Mouse (Mus musculus): Measurements from ENCODE around the gene Hs6st3. TPM values are rescaled to one million over a fixed set of nuclear protein-coding genes. Genes with fewer than 3 reads are reported as not detected.

Hs6st3 gene
- polyA plus RNA-seq, 1 experiment, result 1.2 TPM

DNA sequence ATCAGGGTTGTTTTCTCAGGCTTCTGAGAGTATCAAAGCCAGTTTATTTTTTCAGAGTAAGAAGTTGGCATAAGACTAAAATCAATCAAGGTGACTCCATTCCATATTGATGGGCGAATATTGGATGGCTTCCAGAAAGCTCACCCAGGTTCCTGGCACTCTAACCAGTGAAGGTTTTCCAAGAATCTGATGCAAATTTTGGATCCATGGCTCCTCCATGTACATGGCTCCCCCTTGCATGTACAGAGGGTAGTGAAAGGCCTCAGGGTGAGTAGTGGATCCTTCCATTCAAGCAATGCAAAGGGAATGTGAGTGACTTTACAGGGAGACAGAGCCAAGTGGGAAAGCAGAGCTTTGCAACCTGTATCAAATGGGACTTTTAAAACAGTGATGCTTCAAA lies 603.6 kb downstream of the Hs6st3 start:
- H3K4me3 ChIP-seq (ENCODE audit: low read depth, low read length), result no peak overlapping the region
- H3K9ac ChIP-seq (ENCODE audit: low read depth, poor library complexity, severe bottlenecking), result no peak overlapping the region
- no peaks in the 10 kb centered on the region for H3K4me1 ChIP-seq (ENCODE audit: control insufficient read depth, insufficient read depth, low read length)
- H3K36me3 ChIP-seq (ENCODE audit: control insufficient read depth, insufficient read depth, low read length, poor library complexity, severe bottlenecking), result no peaks in the 10 kb centered on the region
- H3K9me3 ChIP-seq (replicated peaks; ENCODE audit: control insufficient read depth, insufficient read depth, low read length, poor library complexity, severe bottlenecking), result no peaks in the 10 kb centered on the region
- H3K27ac ChIP-seq (ENCODE audit: insufficient read depth, low read length), result no peak overlapping the region
- H3K27me3 ChIP-seq (ENCODE audit: control insufficient read depth, insufficient read depth, low read length, poor library complexity, severe bottlenecking), result no peaks in the 10 kb centered on the region
- TF ChIP-seq CTCF (IDR thresholded peaks at IDR 0.05; ENCODE audit: low read depth, low read length), result no peak
- no peak for TF ChIP-seq POLR2A (IDR thresholded peaks at IDR 0.05; ENCODE audit: insufficient read depth, low read length)
- no peak for TF ChIP-seq EP300 (IDR thresholded peaks at IDR 0.05; ENCODE audit: insufficient read depth, low read depth, low read length)

GRCm38 (mm10) chr14:119761376-119761775 lies 623.2 kb downstream of the Hs6st3 start:
- no peaks in the 10 kb centered on the region for H3K36me3 ChIP-seq (ENCODE audit: control insufficient read depth, insufficient read depth, low read length, poor library complexity, severe bottlenecking)
- TF ChIP-seq POLR2A (IDR thresholded peaks at IDR 0.05; ENCODE audit: insufficient read depth, low read length) (no peak), CTCF (IDR thresholded peaks at IDR 0.05; ENCODE audit: low read depth, low read length) (no peak), EP300 (IDR thresholded peaks at IDR 0.05; ENCODE audit: insufficient read depth, low read depth, low read length) (no peak)

DNA sequence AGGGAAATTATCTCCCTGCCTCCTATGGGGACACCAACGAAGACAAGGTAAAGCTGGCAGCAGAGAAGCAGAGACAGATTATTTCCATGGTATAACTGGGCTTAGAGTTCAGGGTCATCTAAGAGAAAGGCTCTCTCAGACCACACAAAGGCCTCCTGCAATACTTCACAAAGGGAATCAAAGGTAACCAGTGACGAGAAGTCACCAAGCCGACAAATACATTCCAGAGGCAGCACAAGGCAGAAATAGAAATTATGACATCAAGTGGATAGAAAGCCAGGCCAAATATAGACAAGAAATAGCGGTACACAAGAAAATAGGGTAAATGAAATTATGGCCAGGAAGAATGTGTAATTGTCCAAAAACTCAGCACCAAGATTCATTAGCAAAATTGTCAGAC lies 633.9 kb downstream of the Hs6st3 start:
- Histone ChIP-seq H3K27ac (ENCODE audit: insufficient read depth, low read length) (no peak overlapping the region), H3K4me1 (ENCODE audit: control insufficient read depth, insufficient read depth, low read length) (no peaks in the 10 kb centered on the region), H3K9me3 (replicated peaks; ENCODE audit: control insufficient read depth, insufficient read depth, low read length, poor library complexity, severe bottlenecking) (no peaks in the 10 kb centered on the region), H3K4me3 (ENCODE audit: low read depth, low read length) (no peak overlapping the region), H3K36me3 (ENCODE audit: control insufficient read depth, insufficient read depth, low read length, poor library complexity, severe bottlenecking) (no peaks in the 10 kb centered on the region), H3K9ac (ENCODE audit: low read depth, poor library complexity, severe bottlenecking) (no peak overlapping the region), H3K27me3 (ENCODE audit: control insufficient read depth, insufficient read depth, low read length, poor library complexity, severe bottlenecking) (no peaks in the 10 kb centered on the region)
- TF ChIP-seq CTCF (IDR thresholded peaks at IDR 0.05; ENCODE audit: low read depth, low read length), result no peak
- TF ChIP-seq POLR2A (IDR thresholded peaks at IDR 0.05; ENCODE audit: insufficient read depth, low read length), result no peak
- no peak for TF ChIP-seq EP300 (IDR thresholded peaks at IDR 0.05; ENCODE audit: insufficient read depth, low read depth, low read length)

More at GRCm38 (mm10) chr14:119761376-119761775, 623.2 kb downstream of the Hs6st3 start:
- Histone ChIP-seq H3K9me3 (replicated peaks; ENCODE audit: control insufficient read depth, insufficient read depth, low read length, poor library complexity, severe bottlenecking) (peaks cover 6% of the 10 kb centered on the region; the same call in 1 of the 2 replicates), H3K27ac (ENCODE audit: insufficient read depth, low read length) (no peak overlapping the region), H3K9ac (ENCODE audit: low read depth, poor library complexity, severe bottlenecking) (no peak overlapping the region), H3K4me3 (ENCODE audit: low read depth, low read length) (no peak overlapping the region), H3K27me3 (ENCODE audit: control insufficient read depth, insufficient read depth, low read length, poor library complexity, severe bottlenecking) (no peaks in the 10 kb centered on the region), H3K4me1 (ENCODE audit: control insufficient read depth, insufficient read depth, low read length) (no peaks in the 10 kb centered on the region)

- Histone ChIP-seq H3K4me3 (ENCODE audit: low read depth, low read length) (no peak overlapping the region), H3K27me3 (ENCODE audit: control insufficient read depth, insufficient read depth, low read length, poor library complexity, severe bottlenecking) (no peaks in the 10 kb centered on the region), H3K4me1 (ENCODE audit: control insufficient read depth, insufficient read depth, low read length) (no peaks in the 10 kb centered on the region), H3K36me3 (ENCODE audit: control insufficient read depth, insufficient read depth, low read length, poor library complexity, severe bottlenecking) (no peaks in the 10 kb centered on the region), H3K9me3 (replicated peaks; ENCODE audit: control insufficient read depth, insufficient read depth, low read length, poor library complexity, severe bottlenecking) (no peaks in the 10 kb centered on the region), H3K9ac (ENCODE audit: low read depth, poor library complexity, severe bottlenecking) (no peak overlapping the region), H3K27ac (ENCODE audit: insufficient read depth, low read length) (no peak overlapping the region)
- no peak for TF ChIP-seq POLR2A (IDR thresholded peaks at IDR 0.05; ENCODE audit: insufficient read depth, low read length)
- no peak for TF ChIP-seq EP300 (IDR thresholded peaks at IDR 0.05; ENCODE audit: insufficient read depth, low read depth, low read length)
- no peak for TF ChIP-seq CTCF (IDR thresholded peaks at IDR 0.05; ENCODE audit: low read depth, low read length)
Measured at GRCm38 (mm10) chr14:119776261-119776660, 638.1 kb downstream of the Hs6st3 start.

- Histone ChIP-seq H3K36me3 (ENCODE audit: control insufficient read depth, insufficient read depth, low read length, poor library complexity, severe bottlenecking) (no peaks in the 10 kb centered on the region), H3K27me3 (ENCODE audit: control insufficient read depth, insufficient read depth, low read length, poor library complexity, severe bottlenecking) (no peaks in the 10 kb centered on the region), H3K9me3 (replicated peaks; ENCODE audit: control insufficient read depth, insufficient read depth, low read length, poor library complexity, severe bottlenecking) (no peaks in the 10 kb centered on the region), H3K4me1 (ENCODE audit: control insufficient read depth, insufficient read depth, low read length) (no peaks in the 10 kb centered on the region), H3K9ac (ENCODE audit: low read depth, poor library complexity, severe bottlenecking) (no peak overlapping the region), H3K4me3 (ENCODE audit: low read depth, low read length) (no peak overlapping the region), H3K27ac (ENCODE audit: insufficient read depth, low read length) (no peak overlapping the region)
- no peak for TF ChIP-seq EP300 (IDR thresholded peaks at IDR 0.05; ENCODE audit: insufficient read depth, low read depth, low read length)
- TF ChIP-seq POLR2A (IDR thresholded peaks at IDR 0.05; ENCODE audit: insufficient read depth, low read length), result no peak
- TF ChIP-seq CTCF (IDR thresholded peaks at IDR 0.05; ENCODE audit: low read depth, low read length), result no peak
Measured at GRCm38 (mm10) chr14:119779982-119780588, 641.9 kb downstream of the Hs6st3 start.

DNA sequence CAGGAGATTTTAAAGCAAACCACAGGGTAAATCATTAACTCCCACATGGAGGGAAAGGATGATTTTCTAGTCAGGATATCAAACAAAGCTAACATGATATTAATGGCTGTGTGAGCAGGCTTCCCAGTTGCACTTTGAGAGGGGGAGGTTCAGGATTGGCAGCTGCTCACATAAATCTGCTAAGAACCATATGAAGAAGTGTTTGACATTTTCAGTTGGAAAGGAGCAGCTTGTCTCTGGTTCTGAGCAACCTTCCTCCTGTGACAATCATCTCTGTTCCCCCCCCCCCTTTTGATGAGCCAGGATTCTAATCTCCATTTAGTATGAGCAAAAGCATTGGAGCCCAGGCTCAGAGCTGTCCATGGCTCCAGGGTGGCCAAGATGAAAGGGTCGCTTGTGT lies 643.0 kb downstream of the Hs6st3 start:
- Histone ChIP-seq H3K4me3 (ENCODE audit: low read depth, low read length) (no peak overlapping the region), H3K9me3 (replicated peaks; ENCODE audit: control insufficient read depth, insufficient read depth, low read length, poor library complexity, severe bottlenecking) (no peaks in the 10 kb centered on the region), H3K27me3 (ENCODE audit: control insufficient read depth, insufficient read depth, low read length, poor library complexity, severe bottlenecking) (no peaks in the 10 kb centered on the region), H3K27ac (ENCODE audit: insufficient read depth, low read length) (no peak overlapping the region), H3K4me1 (ENCODE audit: control insufficient read depth, insufficient read depth, low read length) (no peaks in the 10 kb centered on the region), H3K9ac (ENCODE audit: low read depth, poor library complexity, severe bottlenecking) (no peak overlapping the region), H3K36me3 (ENCODE audit: control insufficient read depth, insufficient read depth, low read length, poor library complexity, severe bottlenecking) (no peaks in the 10 kb centered on the region)
- TF ChIP-seq POLR2A (IDR thresholded peaks at IDR 0.05; ENCODE audit: insufficient read depth, low read length) (no peak), CTCF (IDR thresholded peaks at IDR 0.05; ENCODE audit: low read depth, low read length) (no peak), EP300 (IDR thresholded peaks at IDR 0.05; ENCODE audit: insufficient read depth, low read depth, low read length) (no peak)

Data from ES-Bruce4 (cell line).